Mouse (Mus musculus) G1E (cell line): ENCODE data around the gene Ddx20.

Experiments
- CTCF ChIP-seq: IDR thresholded peaks from 2 replicates; pipeline ENCODE4 v1.5.1; 2012; ENCODE audit warnings: low read depth, low read length, inconsistent platforms, mixed read lengths
- GATA1 ChIP-seq: IDR thresholded peaks from 2 replicates; pipeline ENCODE4 v1.6.1; 2012; ENCODE audit warnings: borderline replicate concordance, low read length, inconsistent platforms, mixed read lengths
- TAL1 ChIP-seq: conservative IDR thresholded peaks from 2 replicates; pipeline ENCODE4 v1.6.1; 2012; ENCODE audit warnings: low read depth, low read length, inconsistent platforms, mixed read lengths

DNA sequence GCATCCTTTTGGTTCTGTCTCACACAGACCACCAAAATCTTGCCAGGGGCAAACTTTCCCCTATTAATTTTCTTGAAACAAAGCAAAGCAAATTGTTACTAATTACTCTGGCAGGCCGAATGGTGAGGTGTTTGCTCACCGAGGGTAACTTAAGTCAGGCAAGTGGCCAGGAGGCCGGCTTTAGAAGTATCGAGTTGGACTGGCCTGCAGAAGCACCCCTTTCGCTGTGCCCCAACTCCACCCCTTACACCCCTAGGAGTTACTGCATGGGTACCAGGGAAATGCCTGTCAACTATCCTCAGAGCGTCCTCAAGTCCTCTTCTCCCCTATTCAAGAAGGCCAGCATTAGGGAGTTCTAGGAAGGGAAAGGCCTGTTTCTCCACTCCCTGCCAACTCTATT lies 16.2 kb upstream of the Ddx20 start:
- no peak for TF ChIP-seq GATA1
- TF ChIP-seq CTCF: no peak
- TF ChIP-seq TAL1: no peak
